Mouse (Mus musculus): ENCODE measurements around the gene Rrn3. TPM values are rescaled to one million over a fixed set of nuclear protein-coding genes. Genes with fewer than 3 reads are reported as not detected.
A peak's percentile ranks its signal among the peaks of the same experiment; 100 is the strongest.

Gene Rrn3
- polyA plus RNA-seq, 1 experiment: 52.4 TPM

DNA sequence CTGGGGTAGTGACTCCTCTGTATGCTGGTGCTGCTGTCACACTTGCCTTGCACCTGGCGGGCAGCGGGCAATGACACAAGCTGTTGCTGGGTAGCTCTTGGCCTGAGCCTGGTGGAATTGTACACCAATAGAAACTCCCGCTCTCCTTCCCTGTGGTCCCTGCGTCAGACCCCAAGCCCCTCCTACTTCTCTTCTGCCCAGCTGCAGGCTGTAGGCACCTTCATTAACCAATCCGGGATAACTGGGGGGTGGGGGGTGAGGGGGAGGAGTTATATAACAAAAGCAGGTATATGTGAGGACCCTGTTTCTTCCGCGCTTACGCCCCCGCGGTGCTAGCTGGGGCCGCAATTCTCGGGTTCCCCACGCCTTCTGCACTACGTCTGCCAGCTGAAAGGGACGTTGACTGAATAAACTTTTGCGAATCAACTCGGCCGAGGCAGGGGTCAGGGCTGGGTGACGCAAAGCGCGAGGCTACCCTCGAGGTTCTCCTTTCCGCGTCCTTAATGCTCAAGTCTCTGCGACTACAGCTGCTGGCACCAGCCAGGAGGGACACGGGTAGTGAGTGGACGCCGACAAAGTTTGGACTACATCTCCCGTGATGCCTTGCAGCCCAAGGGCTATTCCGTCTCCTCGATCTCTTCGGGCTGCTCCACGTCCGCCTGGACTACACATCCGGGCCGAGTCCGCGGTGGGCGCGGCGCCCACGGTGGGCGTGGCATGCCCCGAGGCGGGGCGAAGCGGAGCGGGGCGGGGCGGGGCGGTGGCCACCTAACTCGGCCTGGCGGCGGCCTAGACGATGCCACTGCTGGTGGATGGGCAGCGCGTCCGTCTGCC, 38.3 kb downstream of the Rrn3 start, which contains the start of gene Ntan1:
Ntan1 (plus strand) TSS at position 286 of the 834 bp plus-strand sequence.
- peak within 1 kb of the TSS; percentile 54 for H3K27ac ChIP-seq (ENCODE audit: insufficient read depth, low read length)
- H3K4me3 ChIP-seq (ENCODE audit: insufficient read depth, low read length): peak within 1 kb of the TSS; percentile 90
- H3K4me1 ChIP-seq (ENCODE audit: control insufficient read depth, insufficient read depth, low read length): peaks cover 5% of the 10 kb centered on the region; the same call in 1 of the 2 replicates
- peak; percentile 91; the same call in 1 of the 2 replicates for TF ChIP-seq POLR2A (IDR thresholded peaks at IDR 0.05; ENCODE audit: low read depth, low read length)
- no peak for TF ChIP-seq CTCF (IDR thresholded peaks at IDR 0.05; ENCODE audit: borderline replicate concordance, insufficient read depth, low read length)

- Histone ChIP-seq H3K27ac (ENCODE audit: insufficient read depth, low read length) (peak overlapping the region; percentile 51), H3K4me3 (ENCODE audit: insufficient read depth, low read length) (peak overlapping the region; percentile 64), H3K4me1 (ENCODE audit: control insufficient read depth, insufficient read depth, low read length) (peaks cover 5% of the 10 kb centered on the region; the same call in 1 of the 2 replicates)
- no peak for TF ChIP-seq CTCF (IDR thresholded peaks at IDR 0.05; ENCODE audit: borderline replicate concordance, insufficient read depth, low read length)
Observed at GRCm38 (mm10) chr16:13819394-13819743, 38.9 kb downstream of the Rrn3 start.

- Histone ChIP-seq H3K4me1 (ENCODE audit: control insufficient read depth, insufficient read depth, low read length) (peaks cover 5% of the 10 kb centered on the region; the same call in 1 of the 2 replicates), H3K27ac (ENCODE audit: insufficient read depth, low read length) (peak overlapping the region; percentile 51), H3K4me3 (ENCODE audit: insufficient read depth, low read length) (peak overlapping the region; percentile 64)
- TF ChIP-seq CTCF (IDR thresholded peaks at IDR 0.05; ENCODE audit: borderline replicate concordance, insufficient read depth, low read length) (no peak), POLR2A (IDR thresholded peaks at IDR 0.05; ENCODE audit: low read depth, low read length) (no peak)
Observed at GRCm38 (mm10) chr16:13819806-13820500, 39.4 kb downstream of the Rrn3 start.

DNA sequence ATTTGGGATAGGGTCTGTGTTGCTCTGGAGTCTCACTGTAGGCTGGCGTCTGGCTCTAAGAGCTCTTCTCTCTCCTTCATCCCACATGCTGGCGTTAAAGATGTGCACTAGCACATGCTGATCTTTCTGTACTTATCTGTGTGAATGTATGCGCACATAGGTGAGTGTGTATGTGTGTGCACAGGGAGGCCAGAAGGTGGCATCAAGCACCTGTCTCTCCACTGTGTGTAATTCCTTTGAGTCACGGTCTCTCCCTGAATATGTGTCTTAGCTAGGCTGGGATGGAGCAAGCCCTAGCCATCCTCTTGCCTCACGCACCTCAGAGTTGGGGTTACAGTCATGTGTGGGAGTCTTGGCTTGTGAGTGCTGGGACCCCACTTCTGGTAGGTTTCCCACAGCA, 40.3 kb downstream of the Rrn3 start:
- TF ChIP-seq POLR2A (IDR thresholded peaks at IDR 0.05; ENCODE audit: low read depth, low read length): peak; percentile 22; the same call in 1 of the 2 replicates
- TF ChIP-seq CTCF (IDR thresholded peaks at IDR 0.05; ENCODE audit: borderline replicate concordance, insufficient read depth, low read length): no peak
- Histone ChIP-seq H3K4me1 (ENCODE audit: control insufficient read depth, insufficient read depth, low read length) (peaks cover 10% of the 10 kb centered on the region), H3K4me3 (ENCODE audit: insufficient read depth, low read length) (peak overlapping the region; percentile 64; the same call in 1 of the 2 replicates), H3K27ac (ENCODE audit: insufficient read depth, low read length) (no peak overlapping the region)

DNA sequence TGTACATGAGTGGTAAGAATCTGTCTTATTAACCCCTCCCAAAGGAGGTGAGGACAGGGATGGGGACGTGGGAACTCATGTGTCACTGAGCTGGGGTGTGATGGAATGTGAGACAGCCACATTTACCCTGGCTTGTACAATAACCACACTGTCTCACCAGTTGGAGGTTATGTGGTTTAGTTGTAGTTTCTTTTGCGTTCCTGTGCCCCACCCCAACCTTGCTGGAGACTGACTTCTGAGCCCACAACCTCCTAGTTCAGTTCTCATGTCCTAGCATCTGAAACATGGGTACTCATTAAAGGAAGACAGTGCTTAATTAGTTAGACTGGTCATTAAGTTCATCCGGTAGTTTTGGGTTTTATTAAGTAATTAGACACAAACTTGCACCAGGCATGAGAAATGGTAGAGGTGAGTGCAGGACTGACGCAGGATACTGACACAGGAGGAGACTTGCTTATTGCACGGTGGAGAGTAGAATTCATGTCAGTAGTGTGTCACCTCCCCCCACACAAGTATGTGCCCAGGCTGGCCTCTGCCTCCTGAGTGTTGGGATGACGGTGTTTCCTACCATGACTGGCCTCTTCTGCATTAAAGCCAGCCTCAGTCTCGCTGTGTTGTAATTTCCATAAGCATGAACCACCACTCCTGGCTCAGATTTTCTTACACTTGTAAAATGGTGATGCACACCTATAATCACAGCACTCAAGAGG, 45.4 kb downstream of the Rrn3 start:
- TF ChIP-seq CTCF (IDR thresholded peaks at IDR 0.05; ENCODE audit: borderline replicate concordance, insufficient read depth, low read length): no peak
- TF ChIP-seq POLR2A (IDR thresholded peaks at IDR 0.05; ENCODE audit: low read depth, low read length): no peak
- Histone ChIP-seq H3K4me3 (ENCODE audit: insufficient read depth, low read length) (no peak overlapping the region), H3K27ac (ENCODE audit: insufficient read depth, low read length) (peak overlapping the region; percentile 36), H3K4me1 (ENCODE audit: control insufficient read depth, insufficient read depth, low read length) (peaks cover 14% of the 10 kb centered on the region)

DNA sequence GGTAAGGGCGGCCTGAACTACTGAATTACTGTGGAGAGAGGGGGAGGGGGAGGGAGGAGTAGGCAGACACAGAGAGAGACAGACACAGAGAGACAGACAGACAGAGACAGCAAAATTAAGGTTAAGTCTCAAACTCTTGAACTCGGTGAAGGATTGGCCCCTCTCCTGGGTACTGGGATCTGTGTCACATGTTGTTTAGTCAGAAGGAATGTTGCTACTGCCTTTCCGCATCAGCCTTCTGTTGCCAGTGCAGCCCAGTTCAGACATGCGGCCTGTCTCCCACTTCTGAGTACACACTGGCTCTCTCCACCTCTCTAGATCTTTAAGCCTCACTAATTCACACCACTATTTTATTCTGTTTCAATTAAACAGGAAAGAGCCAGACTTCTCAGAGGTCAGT, 46.0 kb downstream of the Rrn3 start:
- TF ChIP-seq POLR2A (IDR thresholded peaks at IDR 0.05; ENCODE audit: low read depth, low read length) (no peak), CTCF (IDR thresholded peaks at IDR 0.05; ENCODE audit: borderline replicate concordance, insufficient read depth, low read length) (no peak)
- no peak overlapping the region for H3K4me3 ChIP-seq (ENCODE audit: insufficient read depth, low read length)
- H3K4me1 ChIP-seq (ENCODE audit: control insufficient read depth, insufficient read depth, low read length): peaks cover 14% of the 10 kb centered on the region
- peak overlapping the region; percentile 36 for H3K27ac ChIP-seq (ENCODE audit: insufficient read depth, low read length)

DNA sequence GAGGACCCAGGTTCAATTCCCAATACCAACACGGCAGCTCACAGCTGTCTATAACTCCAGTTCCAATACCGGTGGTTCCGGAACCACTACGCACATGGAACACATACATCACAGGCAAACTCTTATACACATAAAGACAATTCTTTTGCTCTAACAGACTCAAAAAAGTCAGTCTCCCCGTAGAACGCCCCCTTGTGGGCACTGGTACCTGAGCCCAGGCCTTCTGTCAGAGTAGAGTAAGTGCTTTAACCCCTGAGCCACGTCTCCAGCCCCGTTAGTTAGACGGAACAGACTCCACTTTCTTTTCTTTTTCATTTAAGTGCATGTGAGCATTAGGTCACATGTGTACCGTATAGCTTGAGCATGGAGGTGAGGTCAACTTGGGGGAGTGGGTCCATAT, 49.9 kb downstream of the Rrn3 start:
- no peak for TF ChIP-seq CTCF (IDR thresholded peaks at IDR 0.05; ENCODE audit: borderline replicate concordance, insufficient read depth, low read length)
- no peak for TF ChIP-seq POLR2A (IDR thresholded peaks at IDR 0.05; ENCODE audit: low read depth, low read length)
- Histone ChIP-seq H3K4me1 (ENCODE audit: control insufficient read depth, insufficient read depth, low read length) (peaks cover 12% of the 10 kb centered on the region), H3K4me3 (ENCODE audit: insufficient read depth, low read length) (no peak overlapping the region), H3K27ac (ENCODE audit: insufficient read depth, low read length) (no peak overlapping the region)

- TF ChIP-seq CTCF (IDR thresholded peaks at IDR 0.05; ENCODE audit: borderline replicate concordance, insufficient read depth, low read length) (no peak), POLR2A (IDR thresholded peaks at IDR 0.05; ENCODE audit: low read depth, low read length) (no peak)
Observed at GRCm38 (mm10) chr16:13831606-13832005, 51.1 kb downstream of the Rrn3 start.

DNA sequence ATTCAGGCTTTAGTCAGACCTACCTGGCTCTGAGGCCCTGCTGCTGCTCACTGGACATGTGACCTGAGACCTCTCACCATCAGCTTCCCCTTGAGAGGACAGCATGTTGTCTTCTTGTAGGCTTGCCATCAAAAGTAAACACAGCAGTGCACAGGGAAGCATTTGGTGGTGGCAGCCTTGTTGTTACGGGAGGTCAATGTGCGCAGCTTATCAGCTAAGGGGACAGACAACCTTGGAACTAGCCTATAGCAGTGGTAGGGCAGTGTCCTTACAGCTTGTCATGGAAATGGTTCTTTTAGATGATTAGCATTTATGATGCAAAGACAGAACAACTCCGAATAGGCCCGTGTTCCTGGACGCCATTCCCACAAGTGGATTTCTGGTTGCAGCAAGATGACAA, 53.9 kb downstream of the Rrn3 start:
- no peak overlapping the region for H3K27ac ChIP-seq (ENCODE audit: insufficient read depth, low read length)
- H3K4me3 ChIP-seq (ENCODE audit: insufficient read depth, low read length): no peak overlapping the region
- TF ChIP-seq POLR2A (IDR thresholded peaks at IDR 0.05; ENCODE audit: low read depth, low read length) (no peak), CTCF (IDR thresholded peaks at IDR 0.05; ENCODE audit: borderline replicate concordance, insufficient read depth, low read length) (no peak)
- H3K4me1 ChIP-seq (ENCODE audit: control insufficient read depth, insufficient read depth, low read length): no peaks in the 10 kb centered on the region

More at GRCm38 (mm10) chr16:13831606-13832005, 51.1 kb downstream of the Rrn3 start:
- H3K4me1 ChIP-seq (ENCODE audit: control insufficient read depth, insufficient read depth, low read length): peaks cover 2% of the 10 kb centered on the region; the same call in 1 of the 2 replicates
- H3K27ac ChIP-seq (ENCODE audit: insufficient read depth, low read length): no peak overlapping the region
- H3K4me3 ChIP-seq (ENCODE audit: insufficient read depth, low read length): no peak overlapping the region

All from embryonic fibroblast, embryonic 13.5 days (primary cell).